Mouse (Mus musculus) CH12.LX (cell line): ENCODE data around the gene Fgfr2. TPM values are rescaled to one million over a fixed set of nuclear protein-coding genes. Genes with fewer than 3 reads are reported as not detected.

Experiments
- DNase-seq: peaks from one replicate; pipeline ENCODE4 v3.0.0-alpha.2; 2013; ENCODE audit errors: extremely low read depth
- H3K27ac ChIP-seq: 2 replicates; pipeline ENCODE4 v1.5.1; 2012; ENCODE audit warnings: low read depth, mild to moderate bottlenecking, control low read depth, moderate library complexity; ENCODE audit not compliant: insufficient read depth
- H3K27me3 ChIP-seq: replicated peaks from 2 replicates; pipeline ENCODE3; 2012; ENCODE audit warnings: inconsistent platforms
- H3K36me3 ChIP-seq, 2 experiments: replicated peaks in 1 of 2; 2 replicates each; pipeline versions ENCODE3 to v1.6.1; 2012; ENCODE audit warnings: inconsistent platforms in 1 of 2, low read length in 1 of 2, mild to moderate bottlenecking in 1 of 2, mixed read lengths in 1 of 2, moderate library complexity in 1 of 2; ENCODE audit not compliant: control insufficient read depth in 1 of 2, insufficient read depth in 1 of 2
- H3K4me1 ChIP-seq, 2 experiments: 2 replicates each; pipeline ENCODE4 v1.6.1; 2012; ENCODE audit warnings: inconsistent platforms in 1 of 2, moderate library complexity in 1 of 2; ENCODE audit not compliant: insufficient read depth in 2 of 2, control insufficient read depth in 1 of 2
- H3K4me2 ChIP-seq: 2 replicates; pipeline ENCODE4 v1.6.1; 2012; ENCODE audit warnings: low read depth, mild to moderate bottlenecking, control low read depth; ENCODE audit not compliant: poor library complexity, insufficient read depth, severe bottlenecking
- H3K4me3 ChIP-seq, 3 experiments: fragments of 150-350 bp in 1 of 3; sonication (generic) in 1 of 3; replicated peaks in 1 of 3; 2 replicates each; pipeline versions ENCODE3 to v1.5.1; 2011 to 2012; ENCODE audit warnings: low read depth in 2 of 3, low read length in 2 of 3, mild to moderate bottlenecking in 2 of 3, moderate library complexity in 2 of 3, control low read depth in 1 of 3, improper control_type of control experiment in 1 of 3, inconsistent platforms in 1 of 3, mixed read lengths in 1 of 3; ENCODE audit not compliant: poor library complexity in 1 of 3
- H3K79me2 ChIP-seq: replicated peaks from 2 replicates; pipeline ENCODE4 v1.6.1; 2012; ENCODE audit warnings: mild to moderate bottlenecking, moderate library complexity; ENCODE audit not compliant: control insufficient read depth, poor library complexity, insufficient read depth, severe bottlenecking; ENCODE audit errors: extremely low read depth
- H3K9ac ChIP-seq: 2 replicates; pipeline ENCODE4 v1.6.1; 2012; ENCODE audit warnings: low read depth, mild to moderate bottlenecking, control low read depth, moderate library complexity; ENCODE audit not compliant: insufficient read depth
- H3K9me3 ChIP-seq: replicated peaks from 2 replicates; pipeline ENCODE3; 2012; ENCODE audit warnings: low read length, inconsistent platforms, mixed read lengths
- CTCF ChIP-seq, 2 experiments: IDR thresholded peaks in 1 of 2; conservative IDR thresholded peaks in 1 of 2; 2 replicates each; pipeline ENCODE4 v1.5.1; 2011 to 2012; ENCODE audit warnings: low read depth in 2 of 2, low read length in 2 of 2, improper control_type of control experiment in 1 of 2, inconsistent platforms in 1 of 2, mild to moderate bottlenecking in 1 of 2, moderate library complexity in 1 of 2
- E2F4 ChIP-seq: IDR thresholded peaks from 2 replicates; pipeline ENCODE4 v1.6.1; 2011; ENCODE audit warnings: low read depth, low read length, improper control_type of control experiment; ENCODE audit not compliant: insufficient replicate concordance
- ELF1 ChIP-seq: IDR thresholded peaks from 2 replicates; pipeline ENCODE4 v1.6.1; 2014; ENCODE audit warnings: low read depth, mild to moderate bottlenecking, inconsistent platforms, low read length, improper control_type of control experiment
- EP300 ChIP-seq: IDR thresholded peaks from 2 replicates; pipeline ENCODE4 v1.6.1; 2011; ENCODE audit warnings: low read length, improper control_type of control experiment
- GABPA ChIP-seq: IDR thresholded peaks from 2 replicates; pipeline ENCODE4 v1.6.1; 2012; ENCODE audit warnings: low read depth, low read length, improper control_type of control experiment, inconsistent platforms; ENCODE audit not compliant: insufficient replicate concordance
- HCFC1 ChIP-seq: IDR thresholded peaks from 2 replicates; pipeline ENCODE4 v1.6.1; 2012; ENCODE audit warnings: low read depth, mild to moderate bottlenecking, inconsistent platforms, low read length, improper control_type of control experiment
- IRF4 ChIP-seq: IDR thresholded peaks from 2 replicates; pipeline ENCODE4 v1.6.1; 2014; ENCODE audit warnings: low read depth, mild to moderate bottlenecking, inconsistent platforms, low read length, improper control_type of control experiment
- JUN ChIP-seq: IDR thresholded peaks from 2 replicates; pipeline ENCODE4 v1.6.1; 2011; ENCODE audit warnings: low read depth, mild to moderate bottlenecking, low read length, improper control_type of control experiment, moderate library complexity; ENCODE audit not compliant: insufficient read depth
- KAT2A ChIP-seq: IDR thresholded peaks from 2 replicates; pipeline ENCODE4 v1.6.1; 2012; ENCODE audit warnings: low read length, improper control_type of control experiment, inconsistent platforms; ENCODE audit not compliant: insufficient replicate concordance
- MAFK ChIP-seq: IDR thresholded peaks from 2 replicates; pipeline ENCODE4 v1.6.1; 2011; ENCODE audit warnings: low read length, improper control_type of control experiment; ENCODE audit not compliant: insufficient replicate concordance
- MAX ChIP-seq: IDR thresholded peaks from 2 replicates; pipeline ENCODE4 v1.6.1; 2011; ENCODE audit warnings: low read length, improper control_type of control experiment
- MEF2A ChIP-seq: IDR thresholded peaks from 2 replicates; pipeline ENCODE4 v1.6.1; 2014; ENCODE audit warnings: low read depth, mild to moderate bottlenecking, inconsistent platforms, low read length, improper control_type of control experiment, borderline replicate concordance
- NRF1 ChIP-seq: IDR thresholded peaks from 2 replicates; pipeline ENCODE4 v1.6.1; 2014; ENCODE audit warnings: low read depth, mild to moderate bottlenecking, inconsistent platforms, low read length, improper control_type of control experiment, moderate library complexity
- POLR2A ChIP-seq: IDR thresholded peaks from 2 replicates; pipeline ENCODE4 v1.6.1; 2011; ENCODE audit warnings: low read depth, mild to moderate bottlenecking, improper control_type of control experiment, low read length
- POLR2AphosphoS2 ChIP-seq: IDR thresholded peaks from 2 replicates; pipeline ENCODE4 v1.6.1; 2011; ENCODE audit warnings: low read depth, low read length, improper control_type of control experiment
- RAD21 ChIP-seq: IDR thresholded peaks from 2 replicates; pipeline ENCODE4 v1.6.1; 2011; ENCODE audit warnings: low read depth, mild to moderate bottlenecking, low read length, improper control_type of control experiment, moderate library complexity
- RCOR1 ChIP-seq: conservative IDR thresholded peaks from 2 replicates; pipeline ENCODE4 v1.6.1; 2012; ENCODE audit warnings: low read depth, mild to moderate bottlenecking, inconsistent platforms, low read length, improper control_type of control experiment
- SIN3A ChIP-seq: IDR thresholded peaks from 2 replicates; pipeline ENCODE4 v1.6.1; 2012; ENCODE audit warnings: low read length, improper control_type of control experiment, inconsistent platforms
- SMC3 ChIP-seq: IDR thresholded peaks from 2 replicates; pipeline ENCODE4 v1.6.1; 2011; ENCODE audit warnings: low read depth, low read length, improper control_type of control experiment
- TCF12 ChIP-seq: IDR thresholded peaks from 2 replicates; pipeline ENCODE4 v1.6.1; 2014; ENCODE audit warnings: low read depth, mild to moderate bottlenecking, inconsistent platforms, low read length, improper control_type of control experiment
- USF1 ChIP-seq: IDR thresholded peaks from 2 replicates; pipeline ENCODE4 v1.6.1; 2014; ENCODE audit warnings: low read depth, mild to moderate bottlenecking, inconsistent platforms, low read length, improper control_type of control experiment
- USF2 ChIP-seq: conservative IDR thresholded peaks from 2 replicates; pipeline ENCODE4 v1.6.1; 2011; ENCODE audit warnings: low read depth, low read length, improper control_type of control experiment
- ZC3H11A ChIP-seq: IDR thresholded peaks from 2 replicates; pipeline ENCODE4 v1.6.1; 2012; ENCODE audit warnings: low read depth, mild to moderate bottlenecking, inconsistent platforms, low read length, improper control_type of control experiment
- ZKSCAN1 ChIP-seq: IDR thresholded peaks from 2 replicates; pipeline ENCODE4 v1.6.1; 2012; ENCODE audit warnings: low read depth, inconsistent platforms, low read length, improper control_type of control experiment, borderline replicate concordance
- ZMIZ1 ChIP-seq: IDR thresholded peaks from 2 replicates; pipeline ENCODE4 v1.6.1; 2012; ENCODE audit warnings: low read depth, mild to moderate bottlenecking, inconsistent platforms, low read length, improper control_type of control experiment
- dilution Hi-C: fragments of 300-500 bp; cut with MboI; formaldehyde crosslinking; loops from 2 replicates; pipeline ENCODE4 v1.14.3; 2020; ENCODE audit warnings: low sequenced_read_pairs; ENCODE audit not compliant: extremely low pct_unique_long_range_greater_than_20kb, extremely low pct_ligation_motif_present
- in situ Hi-C: fragments of 300-500 bp; cut with MboI; formaldehyde crosslinking; loops from 3 replicates; pipeline ENCODE4 v1.14.3; 2019; ENCODE audit warnings: low sequenced_read_pairs, low pct_ligation_motif_present, low pct_unique_long_range_greater_than_20kb, mixed read lengths
- polyA plus RNA-seq: library from polyadenylated mRNA; unstranded; fragments of >175 nt; gene quantifications from 2 replicates; pipeline ENCODE4 v1.2.1, GENCODE M21; 2012; ENCODE audit warnings: low read depth; ENCODE audit not compliant: insufficient read length
- total RNA-seq, 2 experiments: library from RNA; depleted of rRNA; stranded (reverse); fragments of 300-350 nt in 1 of 2; fragments of >200 nt in 1 of 2; gene quantifications; 2 replicates each; pipeline ENCODE4 v1.2.3; 2012 to 2014

Fgfr2 gene
- total and polyA plus RNA-seq, 3 experiments, result not detected

DNA sequence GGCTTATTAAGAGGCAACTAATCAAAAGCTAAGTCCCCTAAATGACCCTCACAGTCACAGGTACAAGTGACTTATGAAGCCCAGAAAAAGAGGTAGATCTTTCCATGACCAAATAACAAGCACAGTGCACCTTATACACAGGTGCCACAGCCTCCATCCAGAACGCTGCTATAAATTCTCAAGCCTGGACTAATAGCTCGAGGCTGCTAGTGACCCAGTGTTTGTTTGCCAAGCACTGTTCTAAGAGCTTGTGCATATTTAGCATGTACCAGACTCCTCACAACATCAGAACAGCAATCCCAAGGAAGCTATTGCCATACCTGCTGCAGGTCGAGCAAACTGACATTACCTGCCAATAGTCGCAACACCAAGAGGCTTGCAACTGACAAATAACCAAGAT lies 2893.1 kb downstream of the Fgfr2 start:
- no peak overlapping the region for H3K4me3 ChIP-seq
- no peak for DNase-seq
- no peak overlapping the region for H3K27ac ChIP-seq
- dilution Hi-C loops, result no loop called here
- no peak overlapping the region for H3K4me2 ChIP-seq
- no peaks in the 10 kb centered on the region for H3K36me3 ChIP-seq
- in situ Hi-C loops, result no loop called here
- no peaks in the 10 kb centered on the region for H3K79me2 ChIP-seq
- H3K9ac ChIP-seq, result no peak overlapping the region
- no peak for TF ChIP-seq HCFC1
- no peak for TF ChIP-seq ZC3H11A
- TF ChIP-seq IRF4, result no peak
- TF ChIP-seq EP300, result no peak
- TF ChIP-seq TCF12, result no peak
- no peak for TF ChIP-seq ZMIZ1
- TF ChIP-seq CTCF (conservative IDR thresholded peaks at IDR 0.05 in 1 of 2, IDR thresholded peaks at IDR 0.05 in 1 of 2; ENCODE audit: low read depth in 2 of 2, low read length in 2 of 2), result no peak
- no peak for TF ChIP-seq SMC3
- TF ChIP-seq E2F4, result no peak
- H3K9me3 ChIP-seq, result peaks cover 8% of the 10 kb centered on the region
- H3K4me1 ChIP-seq, result no peaks in the 10 kb centered on the region
- H3K27me3 ChIP-seq, result peaks cover 73% of the 10 kb centered on the region

GRCm38 (mm10) chr7:130225227-130225626 lies 2897.9 kb downstream of the Fgfr2 start:
- DNase-seq, result no peak
- Histone ChIP-seq H3K9ac (no peak overlapping the region), H3K9me3 (no peaks in the 10 kb centered on the region), H3K27me3 (peaks cover 75% of the 10 kb centered on the region), H3K4me1 (no peaks in the 10 kb centered on the region), H3K4me3 (no peak overlapping the region), H3K79me2 (no peaks in the 10 kb centered on the region), H3K4me2 (no peak overlapping the region), H3K36me3 (no peaks in the 10 kb centered on the region), H3K27ac (no peak overlapping the region)
- dilution Hi-C loops, result no loop called here
- no peak for TF ChIP-seq MEF2A
- in situ Hi-C loops, result no loop called here

DNA sequence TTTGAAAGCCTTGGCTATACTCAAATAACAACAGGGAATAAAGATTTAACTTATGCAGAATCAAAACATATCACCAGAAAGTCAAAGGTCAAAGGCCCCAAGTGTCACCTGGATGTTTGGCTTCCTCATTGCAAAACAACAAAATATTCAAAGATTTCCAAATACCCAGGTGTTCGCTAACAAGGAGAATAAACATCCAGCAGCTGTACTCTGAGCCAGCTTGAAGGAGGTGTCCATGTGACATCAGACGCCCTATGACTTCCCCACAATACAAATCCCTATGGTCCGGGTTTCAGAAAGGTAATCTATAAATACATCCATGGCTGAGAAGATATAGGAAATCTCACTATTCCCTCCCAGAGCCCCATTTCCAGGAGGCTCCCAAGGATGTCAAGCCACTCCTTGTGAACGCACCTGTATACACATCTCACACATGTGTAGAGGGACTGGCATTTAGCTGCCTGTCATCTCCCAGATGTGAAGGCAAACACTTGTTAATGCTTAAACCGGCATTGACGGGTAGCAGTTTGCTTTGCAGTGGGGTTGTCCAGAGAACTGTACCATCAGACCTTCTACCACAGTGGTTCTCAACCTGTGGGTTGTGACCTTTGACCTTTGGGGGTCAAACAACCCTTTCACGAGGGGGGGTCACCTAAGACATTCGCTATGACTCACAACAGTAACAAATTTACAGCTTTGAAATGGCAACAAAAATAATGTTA lies 2900.4 kb downstream of the Fgfr2 start:
- no peak overlapping the region for H3K4me2 ChIP-seq
- TF ChIP-seq POLR2AphosphoS2 (no peak), ZMIZ1 (no peak), ZKSCAN1 (no peak), MAFK (no peak), EP300 (no peak), RCOR1 (no peak), RAD21 (no peak), E2F4 (no peak), CTCF (conservative IDR thresholded peaks at IDR 0.05 in 1 of 2, IDR thresholded peaks at IDR 0.05 in 1 of 2; ENCODE audit: low read depth in 2 of 2, low read length in 2 of 2) (no peak), USF2 (no peak), NRF1 (no peak), KAT2A (no peak), POLR2A (no peak), MAX (no peak), JUN (no peak), GABPA (no peak), ELF1 (no peak), SIN3A (no peak), USF1 (no peak)
- DNase-seq, result no peak
- H3K9ac ChIP-seq, result no peak overlapping the region
- H3K27ac ChIP-seq, result no peak overlapping the region
- H3K36me3 ChIP-seq, result no peaks in the 10 kb centered on the region
- no peaks in the 10 kb centered on the region for H3K4me1 ChIP-seq
- H3K9me3 ChIP-seq, result no peaks in the 10 kb centered on the region
- H3K79me2 ChIP-seq, result no peaks in the 10 kb centered on the region
- in situ Hi-C loops, result no loop called here
- no peak overlapping the region for H3K4me3 ChIP-seq
- H3K27me3 ChIP-seq, result peaks cover 78% of the 10 kb centered on the region
- dilution Hi-C loops, result no loop called here
